Mouse (Mus musculus) myocyte (in vitro differentiated cells): ENCODE measurements at regions not wholly inside any gene's neighbourhood (a gene's known extent, or its start where the extent isn't known, plus 50 kb on each side); places are given as distances from the start of the nearest gene placed in this dataset.

Source experiments
- H3K27me3 ChIP-seq: one replicate; pipeline ENCODE4 v1.6.1; 2011; ENCODE audit not compliant: control insufficient read depth, insufficient read depth, insufficient read length
- H3K36me3 ChIP-seq: one replicate; pipeline ENCODE4 v1.6.1; 2011; ENCODE audit not compliant: control insufficient read depth, insufficient read depth
- H3K4me2 ChIP-seq: one replicate; pipeline ENCODE4 v1.6.1; 2011; ENCODE audit warnings: low read depth, control low read depth
- H3K4me3 ChIP-seq: one replicate; pipeline ENCODE4 v1.5.1; 2011; ENCODE audit warnings: mild to moderate bottlenecking, control low read depth, moderate library complexity
- H3K79me2 ChIP-seq: one replicate; pipeline ENCODE4 v1.6.1; 2011; ENCODE audit not compliant: control insufficient read depth, insufficient read depth
- H3ac ChIP-seq: one replicate; pipeline ENCODE4 v1.6.1; 2011; ENCODE audit not compliant: control insufficient read depth, insufficient read length
- CEBPB ChIP-seq: IDR thresholded peaks from 2 replicates; pipeline ENCODE4 v1.6.1; 2011; ENCODE audit warnings: mild to moderate bottlenecking, moderate library complexity; ENCODE audit not compliant: poor library complexity, insufficient read depth, severe bottlenecking
- E2F4 ChIP-seq: IDR thresholded peaks from one replicate; pipeline ENCODE4 v1.6.1; 2011; ENCODE audit warnings: mild to moderate bottlenecking, control low read depth, moderate library complexity; ENCODE audit not compliant: insufficient read depth
- MAX ChIP-seq: IDR thresholded peaks from one replicate; pipeline ENCODE4 v1.6.1; 2011; ENCODE audit warnings: low read depth, mild to moderate bottlenecking, control low read depth
- MYOD1 ChIP-seq, 3 experiments: IDR thresholded peaks; one replicate each; pipeline ENCODE4 v1.6.1; 2011; ENCODE audit warnings: control low read depth in 2 of 3, low read depth in 2 of 3, mild to moderate bottlenecking in 2 of 3, moderate library complexity in 1 of 3; ENCODE audit not compliant: insufficient read length in 2 of 3, control insufficient read depth in 1 of 3
- MYOG ChIP-seq, 3 experiments: IDR thresholded peaks; one replicate each; pipeline ENCODE4 v1.6.1; 2011; ENCODE audit warnings: control low read depth in 2 of 3, low read depth in 2 of 3, mild to moderate bottlenecking in 2 of 3; ENCODE audit not compliant: insufficient read length in 2 of 3, control insufficient read depth in 1 of 3, insufficient read depth in 1 of 3
- POLR2A ChIP-seq: IDR thresholded peaks from one replicate; pipeline ENCODE4 v1.6.1; 2011; ENCODE audit warnings: low read depth, mild to moderate bottlenecking, control low read depth, moderate library complexity; ENCODE audit not compliant: insufficient read length
- POLR2AphosphoS2 ChIP-seq: IDR thresholded peaks from one replicate; pipeline ENCODE4 v1.6.1; 2011; ENCODE audit warnings: low read depth, control low read depth; ENCODE audit not compliant: insufficient read length
- REST ChIP-seq: IDR thresholded peaks from one replicate; pipeline ENCODE4 v1.6.1; 2011; ENCODE audit warnings: mild to moderate bottlenecking, control low read depth, moderate library complexity; ENCODE audit not compliant: insufficient read depth, insufficient read length
- SRF ChIP-seq: IDR thresholded peaks from one replicate; pipeline ENCODE4 v1.6.1; 2011; ENCODE audit warnings: low read depth; ENCODE audit not compliant: control insufficient read depth, insufficient read length
- TCF12 ChIP-seq: IDR thresholded peaks from one replicate; pipeline ENCODE4 v1.6.1; 2011; ENCODE audit warnings: mild to moderate bottlenecking, control low read depth; ENCODE audit not compliant: poor library complexity, insufficient read depth, severe bottlenecking
- TCF3 ChIP-seq: IDR thresholded peaks from one replicate; pipeline ENCODE4 v1.6.1; 2011; ENCODE audit warnings: low read depth, control low read depth; ENCODE audit not compliant: insufficient read length
- USF1 ChIP-seq: IDR thresholded peaks from one replicate; pipeline ENCODE4 v1.6.1; 2011; ENCODE audit warnings: low read depth, mild to moderate bottlenecking, control low read depth, moderate library complexity

DNA sequence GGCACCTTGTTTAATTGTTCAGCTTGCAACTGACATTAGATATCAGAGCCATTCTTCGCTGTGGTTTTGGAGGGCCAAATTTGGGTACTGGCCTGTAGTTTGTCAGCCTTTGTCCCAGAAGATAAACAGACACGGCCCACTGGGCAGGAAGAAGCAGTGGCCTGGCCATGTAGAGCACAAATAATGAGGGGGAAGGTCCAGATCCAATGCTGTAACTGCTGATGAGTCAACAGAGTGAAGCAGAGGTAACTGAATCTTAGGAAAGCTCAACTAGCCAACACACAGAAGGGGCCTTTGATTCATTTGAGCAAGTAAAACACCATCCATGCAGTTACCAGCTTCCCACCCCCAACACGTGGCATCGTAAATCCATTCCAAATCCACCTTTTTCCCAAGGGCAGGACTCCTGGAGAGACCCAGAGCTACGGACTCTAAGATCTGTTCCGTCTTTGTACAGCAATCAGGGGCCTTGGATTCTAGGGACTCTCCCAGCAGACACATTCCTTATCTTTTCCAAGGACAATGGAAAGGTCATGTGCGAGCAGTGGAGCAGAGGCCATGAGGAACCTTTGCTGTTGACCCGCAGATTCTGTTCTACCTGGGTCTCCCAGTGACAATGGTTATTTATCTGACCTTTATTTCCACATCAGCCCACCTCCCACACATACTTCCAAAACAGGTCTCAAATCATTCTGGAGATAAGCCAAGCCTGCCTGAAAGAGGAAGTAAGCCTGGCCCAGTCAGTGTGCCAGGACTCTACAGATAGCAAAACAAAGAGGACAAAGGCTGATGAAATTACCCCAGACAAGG, 197.3 kb downstream of the Zfp462 start:
- Histone ChIP-seq H3ac (no peak overlapping the region), H3K4me3 (no peak overlapping the region), H3K4me2 (peak overlapping the region; percentile 48), H3K27me3 (no peaks in the 10 kb centered on the region), H3K79me2 (no peaks in the 10 kb centered on the region), H3K36me3 (no peaks in the 10 kb centered on the region)
- peak; percentile 18 for TF ChIP-seq SRF
- TF ChIP-seq CEBPB: no peak
- TF ChIP-seq USF1: no peak

GRCm38 (mm10) chr4:55143400-55143799, 198.6 kb downstream of the Zfp462 start:
- Histone ChIP-seq H3K4me2 (no peak overlapping the region), H3K36me3 (no peaks in the 10 kb centered on the region), H3K79me2 (no peaks in the 10 kb centered on the region), H3K4me3 (no peak overlapping the region), H3K27me3 (no peaks in the 10 kb centered on the region), H3ac (no peak overlapping the region)
- no peak for TF ChIP-seq SRF
- no peak for TF ChIP-seq CEBPB
- no peak for TF ChIP-seq POLR2A
- TF ChIP-seq POLR2AphosphoS2: no peak
- TF ChIP-seq MYOD1 (IDR thresholded peaks at IDR 0.05; ENCODE audit: control insufficient read depth in 1 of 3, insufficient read length in 2 of 3, low read depth in 2 of 3): peak in 2 of 3 experiments; percentile 12 to 78
- TF ChIP-seq MYOG (IDR thresholded peaks at IDR 0.05; ENCODE audit: control insufficient read depth in 1 of 3, insufficient read depth in 1 of 3, insufficient read length in 2 of 3, low read depth in 2 of 3): peak in 2 of 3 experiments; percentile 39 to 55
- no peak for TF ChIP-seq TCF12
- TF ChIP-seq TCF3: no peak
- TF ChIP-seq E2F4: no peak
- no peak for TF ChIP-seq MAX
- TF ChIP-seq REST: no peak
- TF ChIP-seq USF1: no peak

- Histone ChIP-seq H3K36me3 (no peaks in the 10 kb centered on the region), H3K4me3 (no peak overlapping the region), H3ac (no peak overlapping the region), H3K27me3 (no peaks in the 10 kb centered on the region), H3K4me2 (no peak overlapping the region), H3K79me2 (no peaks in the 10 kb centered on the region)
- no peak for TF ChIP-seq MYOD1 (IDR thresholded peaks at IDR 0.05; ENCODE audit: control insufficient read depth in 1 of 3, insufficient read length in 2 of 3, low read depth in 2 of 3)
- TF ChIP-seq POLR2A: no peak
- no peak for TF ChIP-seq TCF12
- TF ChIP-seq TCF3: no peak
- TF ChIP-seq CEBPB: no peak
Observed at GRCm38 (mm10) chr4:55144995-55145394, 200.1 kb downstream of the Zfp462 start.

DNA sequence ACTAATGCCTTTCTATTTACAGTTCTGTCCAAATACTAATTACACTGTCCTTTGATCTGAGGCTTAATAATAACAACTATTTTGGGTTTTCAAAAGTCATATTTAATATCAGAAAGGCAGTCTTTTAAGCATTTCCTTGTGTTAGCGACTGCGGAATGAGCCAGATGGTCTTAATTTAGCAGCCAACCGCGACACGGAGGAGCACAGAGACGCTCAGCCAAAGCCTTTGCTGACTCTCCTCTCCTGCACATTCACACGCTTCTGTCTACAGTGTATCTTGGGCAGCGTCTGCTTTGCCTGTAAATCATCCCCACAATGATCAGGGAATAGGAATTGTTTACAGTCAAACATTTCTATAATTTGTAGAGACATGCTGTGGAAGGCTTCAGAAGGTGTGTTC, 201.1 kb downstream of the Zfp462 start:
- no peak for TF ChIP-seq TCF12
- TF ChIP-seq TCF3: no peak
- no peak for TF ChIP-seq MYOG (IDR thresholded peaks at IDR 0.05; ENCODE audit: control insufficient read depth in 1 of 3, insufficient read depth in 1 of 3, insufficient read length in 2 of 3, low read depth in 2 of 3)
- TF ChIP-seq REST: no peak
- TF ChIP-seq POLR2AphosphoS2: no peak
- no peak for TF ChIP-seq MYOD1 (IDR thresholded peaks at IDR 0.05; ENCODE audit: control insufficient read depth in 1 of 3, insufficient read length in 2 of 3, low read depth in 2 of 3)
- TF ChIP-seq E2F4: no peak
- no peak for TF ChIP-seq POLR2A
- TF ChIP-seq SRF: no peak
- Histone ChIP-seq H3K4me3 (no peak overlapping the region), H3K79me2 (no peaks in the 10 kb centered on the region), H3K36me3 (no peaks in the 10 kb centered on the region), H3K4me2 (no peak overlapping the region), H3ac (no peak overlapping the region), H3K27me3 (no peaks in the 10 kb centered on the region)

GRCm38 (mm10) chr4:55148380-55148779, 201.5 kb upstream of the Rad23b start:
- TF ChIP-seq POLR2AphosphoS2 (no peak), MYOG (IDR thresholded peaks at IDR 0.05; ENCODE audit: control insufficient read depth in 1 of 3, insufficient read depth in 1 of 3, insufficient read length in 2 of 3, low read depth in 2 of 3) (no peak), CEBPB (no peak), USF1 (no peak), SRF (no peak), REST (no peak), TCF3 (no peak), MAX (no peak), E2F4 (no peak)
- Histone ChIP-seq H3ac (no peak overlapping the region), H3K36me3 (no peaks in the 10 kb centered on the region), H3K4me2 (no peak overlapping the region), H3K79me2 (no peaks in the 10 kb centered on the region), H3K27me3 (no peaks in the 10 kb centered on the region), H3K4me3 (no peak overlapping the region)
